Mouse (Mus musculus): ENCODE results near the gene Phldb2. TPM values are rescaled to one million over a fixed set of nuclear protein-coding genes. Genes with fewer than 3 reads are reported as not detected.
A peak's percentile ranks its signal among the peaks of the same experiment; 100 is the strongest.

The Phldb2 gene
- polyA plus RNA-seq, 1 experiment: 25.7 TPM

GRCm38 (mm10) chr16:45767434-45767833 lies 186.0 kb downstream of the Phldb2 start:
- Histone ChIP-seq H3K27me3 (ENCODE audit: control insufficient read depth, insufficient read depth, insufficient read length) (no peaks in the 10 kb centered on the region), H3K4me2 (ENCODE audit: low read depth) (no peak overlapping the region), H3K79me2 (ENCODE audit: control insufficient read depth, insufficient read depth) (no peaks in the 10 kb centered on the region), H3K4me3 (no peak overlapping the region), H3ac (ENCODE audit: control insufficient read depth, insufficient read length) (no peak overlapping the region), H3K36me3 (ENCODE audit: control insufficient read depth, insufficient read depth) (peaks cover 86% of the 10 kb centered on the region)
- TF ChIP-seq TCF12 (IDR thresholded peaks at IDR 0.05; ENCODE audit: insufficient read depth, poor library complexity, severe bottlenecking) (peak; percentile 17), MAX (IDR thresholded peaks at IDR 0.05; ENCODE audit: low read depth) (no peak), MYOG (IDR thresholded peaks at IDR 0.05; ENCODE audit: control insufficient read depth in 1 of 3, insufficient read depth in 1 of 3, insufficient read length in 2 of 3, low read depth in 2 of 3) (peak in 1 of 3 experiments; percentile 37), TCF3 (IDR thresholded peaks at IDR 0.05; ENCODE audit: insufficient read length, low read depth) (no peak), E2F4 (IDR thresholded peaks at IDR 0.05; ENCODE audit: insufficient read depth) (no peak), MYOD1 (IDR thresholded peaks at IDR 0.05; ENCODE audit: control insufficient read depth in 1 of 3, insufficient read length in 2 of 3, low read depth in 2 of 3) (peak in 1 of 3 experiments; percentile 52), POLR2AphosphoS2 (IDR thresholded peaks at IDR 0.05; ENCODE audit: insufficient read length, low read depth) (no peak), POLR2A (IDR thresholded peaks at IDR 0.05; ENCODE audit: insufficient read length, low read depth) (no peak), USF1 (IDR thresholded peaks at IDR 0.05; ENCODE audit: low read depth) (no peak), SRF (IDR thresholded peaks at IDR 0.05; ENCODE audit: control insufficient read depth, insufficient read length, low read depth) (no peak), CEBPB (IDR thresholded peaks at IDR 0.05; ENCODE audit: insufficient read depth, poor library complexity, severe bottlenecking) (no peak), REST (IDR thresholded peaks at IDR 0.05; ENCODE audit: insufficient read depth, insufficient read length) (no peak)

- TF ChIP-seq CEBPB (IDR thresholded peaks at IDR 0.05; ENCODE audit: insufficient read depth, poor library complexity, severe bottlenecking): no peak
- no peaks in the 10 kb centered on the region for H3K27me3 ChIP-seq (ENCODE audit: control insufficient read depth, insufficient read depth, insufficient read length)
- H3K36me3 ChIP-seq (ENCODE audit: control insufficient read depth, insufficient read depth): peaks cover 77% of the 10 kb centered on the region
- no peak overlapping the region for H3K4me2 ChIP-seq (ENCODE audit: low read depth)
- no peak overlapping the region for H3ac ChIP-seq (ENCODE audit: control insufficient read depth, insufficient read length)
- no peak overlapping the region for H3K4me3 ChIP-seq
- no peaks in the 10 kb centered on the region for H3K79me2 ChIP-seq (ENCODE audit: control insufficient read depth, insufficient read depth)
These were observed 187.4 kb downstream of the Phldb2 start for GRCm38 (mm10) chr16:45765801-45766494.

- no peak overlapping the region for H3ac ChIP-seq (ENCODE audit: control insufficient read depth, insufficient read length)
- no peak overlapping the region for H3K4me2 ChIP-seq (ENCODE audit: low read depth)
- H3K27me3 ChIP-seq (ENCODE audit: control insufficient read depth, insufficient read depth, insufficient read length): no peaks in the 10 kb centered on the region
- peaks cover 77% of the 10 kb centered on the region for H3K36me3 ChIP-seq (ENCODE audit: control insufficient read depth, insufficient read depth)
- TF ChIP-seq REST (IDR thresholded peaks at IDR 0.05; ENCODE audit: insufficient read depth, insufficient read length): no peak
- TF ChIP-seq TCF12 (IDR thresholded peaks at IDR 0.05; ENCODE audit: insufficient read depth, poor library complexity, severe bottlenecking): no peak
- TF ChIP-seq E2F4 (IDR thresholded peaks at IDR 0.05; ENCODE audit: insufficient read depth): no peak
- TF ChIP-seq MYOD1 (IDR thresholded peaks at IDR 0.05; ENCODE audit: control insufficient read depth in 1 of 3, insufficient read length in 2 of 3, low read depth in 2 of 3): no peak
- no peak for TF ChIP-seq CEBPB (IDR thresholded peaks at IDR 0.05; ENCODE audit: insufficient read depth, poor library complexity, severe bottlenecking)
- no peak for TF ChIP-seq POLR2A (IDR thresholded peaks at IDR 0.05; ENCODE audit: insufficient read length, low read depth)
- TF ChIP-seq POLR2AphosphoS2 (IDR thresholded peaks at IDR 0.05; ENCODE audit: insufficient read length, low read depth): no peak
- no peak for TF ChIP-seq MYOG (IDR thresholded peaks at IDR 0.05; ENCODE audit: control insufficient read depth in 1 of 3, insufficient read depth in 1 of 3, insufficient read length in 2 of 3, low read depth in 2 of 3)
- TF ChIP-seq TCF3 (IDR thresholded peaks at IDR 0.05; ENCODE audit: insufficient read length, low read depth): no peak
- no peak for TF ChIP-seq MAX (IDR thresholded peaks at IDR 0.05; ENCODE audit: low read depth)
- TF ChIP-seq SRF (IDR thresholded peaks at IDR 0.05; ENCODE audit: control insufficient read depth, insufficient read length, low read depth): no peak
- no peak for TF ChIP-seq USF1 (IDR thresholded peaks at IDR 0.05; ENCODE audit: low read depth)
- H3K4me3 ChIP-seq: no peak overlapping the region
- H3K79me2 ChIP-seq (ENCODE audit: control insufficient read depth, insufficient read depth): no peaks in the 10 kb centered on the region
These were observed 188.3 kb downstream of the Phldb2 start for GRCm38 (mm10) chr16:45765102-45765501.

- Histone ChIP-seq H3K4me2 (ENCODE audit: low read depth) (no peak overlapping the region), H3K4me3 (no peak overlapping the region), H3K27me3 (ENCODE audit: control insufficient read depth, insufficient read depth, insufficient read length) (no peaks in the 10 kb centered on the region), H3K79me2 (ENCODE audit: control insufficient read depth, insufficient read depth) (no peaks in the 10 kb centered on the region), H3ac (ENCODE audit: control insufficient read depth, insufficient read length) (no peak overlapping the region), H3K36me3 (ENCODE audit: control insufficient read depth, insufficient read depth) (peaks cover 76% of the 10 kb centered on the region)
- TF ChIP-seq USF1 (IDR thresholded peaks at IDR 0.05; ENCODE audit: low read depth) (no peak), CEBPB (IDR thresholded peaks at IDR 0.05; ENCODE audit: insufficient read depth, poor library complexity, severe bottlenecking) (no peak), POLR2AphosphoS2 (IDR thresholded peaks at IDR 0.05; ENCODE audit: insufficient read length, low read depth) (no peak), MYOD1 (IDR thresholded peaks at IDR 0.05; ENCODE audit: control insufficient read depth in 1 of 3, insufficient read length in 2 of 3, low read depth in 2 of 3) (no peak), REST (IDR thresholded peaks at IDR 0.05; ENCODE audit: insufficient read depth, insufficient read length) (no peak), E2F4 (IDR thresholded peaks at IDR 0.05; ENCODE audit: insufficient read depth) (no peak), TCF12 (IDR thresholded peaks at IDR 0.05; ENCODE audit: insufficient read depth, poor library complexity, severe bottlenecking) (no peak), POLR2A (IDR thresholded peaks at IDR 0.05; ENCODE audit: insufficient read length, low read depth) (no peak), SRF (IDR thresholded peaks at IDR 0.05; ENCODE audit: control insufficient read depth, insufficient read length, low read depth) (no peak), TCF3 (IDR thresholded peaks at IDR 0.05; ENCODE audit: insufficient read length, low read depth) (no peak), MYOG (IDR thresholded peaks at IDR 0.05; ENCODE audit: control insufficient read depth in 1 of 3, insufficient read depth in 1 of 3, insufficient read length in 2 of 3, low read depth in 2 of 3) (no peak), MAX (IDR thresholded peaks at IDR 0.05; ENCODE audit: low read depth) (no peak)
These were observed 190.4 kb downstream of the Phldb2 start for GRCm38 (mm10) chr16:45762859-45763505.
